Mouse (Mus musculus): ENCODE results near the gene Vrk3.

Gene Vrk3

GRCm38 (mm10) chr7:44760366-44760765 is 12.2 kb downstream of the Vrk3 start:
- no peak for DNase-seq (ENCODE audit: low spot score in 2 of 2)

- DNase-seq (ENCODE audit: low spot score in 2 of 2), result no peak
Observed at GRCm38 (mm10) chr7:44768129-44768528, 19.9 kb downstream of the Vrk3 start.

- DNase-seq (ENCODE audit: low spot score in 2 of 2), result no peak
Observed at GRCm38 (mm10) chr7:44770046-44770578, 21.9 kb downstream of the Vrk3 start.

- no peak for DNase-seq (ENCODE audit: low spot score in 2 of 2)
Observed at GRCm38 (mm10) chr7:44772591-44773204, 24.5 kb downstream of the Vrk3 start.

- no peak for DNase-seq (ENCODE audit: low spot score in 2 of 2)
Observed at GRCm38 (mm10) chr7:44776849-44777498, 28.8 kb downstream of the Vrk3 start.

GRCm38 (mm10) chr7:44780101-44780500 is 31.9 kb downstream of the Vrk3 start:
- DNase-seq (ENCODE audit: low spot score in 2 of 2), result no peak

GRCm38 (mm10) chr7:44789531-44789930 is 41.3 kb downstream of the Vrk3 start:
- DNase-seq (ENCODE audit: low spot score in 2 of 2), result no peak

- DNase-seq (ENCODE audit: low spot score in 2 of 2), result no peak
Observed at GRCm38 (mm10) chr7:44790066-44790465, 41.9 kb downstream of the Vrk3 start.

- DNase-seq (ENCODE audit: low spot score in 2 of 2), result no peak
Observed at GRCm38 (mm10) chr7:44792781-44793180, 44.6 kb downstream of the Vrk3 start.

GRCm38 (mm10) chr7:44808927-44809326 is 60.7 kb downstream of the Vrk3 start:
- DNase-seq (ENCODE audit: low spot score in 2 of 2), result no peak

- DNase-seq (ENCODE audit: low spot score in 2 of 2), result no peak
Observed at GRCm38 (mm10) chr7:44809466-44809865, 61.3 kb downstream of the Vrk3 start.

GRCm38 (mm10) chr7:44810365-44810764 is 62.2 kb downstream of the Vrk3 start:
- no peak for DNase-seq (ENCODE audit: low spot score in 2 of 2)

GRCm38 (mm10) chr7:44810819-44811557 is 62.8 kb downstream of the Vrk3 start:
- no peak for DNase-seq (ENCODE audit: low spot score in 2 of 2)

GRCm38 (mm10) chr7:44812651-44813325 is 64.6 kb downstream of the Vrk3 start:
- DNase-seq (ENCODE audit: low spot score in 2 of 2), result peak in 1 of 2 experiments; percentile 2

GRCm38 (mm10) chr7:44813985-44814384 is 65.8 kb downstream of the Vrk3 start:
- DNase-seq (ENCODE audit: low spot score in 2 of 2), result peak in 1 of 2 experiments; percentile 1

- peak in 1 of 2 experiments; percentile 3 for DNase-seq (ENCODE audit: low spot score in 2 of 2)
Observed at GRCm38 (mm10) chr7:44814423-44814822, 66.2 kb downstream of the Vrk3 start.

- peak in 1 of 2 experiments; percentile 7 for DNase-seq (ENCODE audit: low spot score in 2 of 2)
Observed at GRCm38 (mm10) chr7:44814952-44815553, 66.8 kb downstream of the Vrk3 start.

GRCm38 (mm10) chr7:44815721-44816469 is 67.7 kb downstream of the Vrk3 start, which contains the start of the genes Nup62 and Il4i1:
Gene Nup62, plus strand, starts transcription at chr7:44816088.
Gene Il4i1, plus strand, starts transcription at chr7:44816387.
- DNase-seq (ENCODE audit: low spot score in 2 of 2), result peak; percentile 97 to 98

- no peak for DNase-seq (ENCODE audit: low spot score in 2 of 2)
Observed at GRCm38 (mm10) chr7:44816470-44817021, 68.3 kb downstream of the Vrk3 start, which contains the start of gene Atf5. Gene Atf5, minus strand, starts transcription at chr7:44816658.

- DNase-seq (ENCODE audit: low spot score in 2 of 2), result no peak
Observed at GRCm38 (mm10) chr7:44817441-44817840, 69.2 kb downstream of the Vrk3 start.
